Mouse (Mus musculus) liver, postnatal 0 days (tissue): ENCODE data around the gene Aqp12. TPM values are rescaled to one million over a fixed set of nuclear protein-coding genes. Genes with fewer than 3 reads are reported as not detected.
A peak's percentile ranks its signal among the peaks of the same experiment; 100 is the strongest.

Experiments used
- ATAC-seq: fragments of 200-750 bp; cut with Nextera tagmentation; 2 replicates; pipeline ENCODE4 v1.8.0; 2017; ENCODE audit warnings: mild to moderate bottlenecking, moderate library complexity
- DNase-seq: peaks from one replicate; pipeline ENCODE4 v3.0.0-alpha.2; 2016
- H3K27ac ChIP-seq: fragments of 300-500 bp; sonication (generic); 2 replicates; pipeline ENCODE4 v1.5.1; 2014; ENCODE audit warnings: antibody characterized with exemption, moderate library complexity, mild to moderate bottlenecking, low read depth
- H3K27me3 ChIP-seq: fragments of 300-500 bp; sonication (generic); 2 replicates; pipeline ENCODE4 v1.6.1; 2014; ENCODE audit warnings: low read length, control low read depth, mixed read lengths; ENCODE audit not compliant: insufficient read depth
- H3K36me3 ChIP-seq: fragments of 300-500 bp; sonication (generic); replicated peaks from 2 replicates; pipeline ENCODE4 v1.6.1; 2014; ENCODE audit warnings: mild to moderate bottlenecking, control low read depth, low read length, moderate library complexity, mixed read lengths; ENCODE audit not compliant: insufficient read depth
- H3K4me1 ChIP-seq: fragments of 300-500 bp; sonication (generic); 2 replicates; pipeline ENCODE4 v1.6.1; 2014; ENCODE audit warnings: antibody characterized with exemption, mild to moderate bottlenecking, control low read depth; ENCODE audit not compliant: insufficient read depth
- H3K4me2 ChIP-seq: fragments of 300-500 bp; sonication (generic); 2 replicates; pipeline ENCODE4 v1.6.1; 2014; ENCODE audit warnings: low read depth, mild to moderate bottlenecking, low read length, moderate library complexity, mixed read lengths
- H3K4me3 ChIP-seq: fragments of 300-500 bp; sonication (generic); 2 replicates; pipeline ENCODE4 v1.5.1; 2014; ENCODE audit warnings: low read depth, low read length
- H3K9ac ChIP-seq: fragments of 300-500 bp; sonication (generic); replicated peaks from 2 replicates; pipeline ENCODE4 v1.6.1; 2014; ENCODE audit warnings: mild to moderate bottlenecking, moderate library complexity
- H3K9me3 ChIP-seq: fragments of 300-500 bp; sonication (generic); 2 replicates; pipeline ENCODE4 v1.6.1; 2016; ENCODE audit warnings: mild to moderate bottlenecking, control low read depth, low read length, mixed read lengths
- CTCF ChIP-seq: sonication (generic); IDR thresholded peaks from 2 replicates; pipeline ENCODE4 v1.5.1; 2016; ENCODE audit warnings: antibody characterized with exemption, low read depth
- EP300 ChIP-seq: IDR thresholded peaks from 2 replicates; pipeline ENCODE4 v1.6.1; 2016; ENCODE audit warnings: antibody characterized with exemption, low read depth, mild to moderate bottlenecking
- WGBS: fragments of 180-500 bp; shearing (Covaris S2); extraction: QIAGEN DNeasy Blood & Tissue Kit; methylation state at CpG from one replicate; pipeline ENCODE4 v1.1.7; 2014; ENCODE audit not compliant: insufficient replicate concordance; 5-methylcytosine and 5-hydroxymethylcytosine counted together
- polyA plus RNA-seq: library from polyadenylated mRNA; unstranded; fragments of >200 nt; fragmentation: Nextera tagmentation; extraction: Ambion mirVana; gene quantifications from 2 replicates; pipeline ENCODE4 v1.2.1, GENCODE M21; 2015

The Aqp12 gene
- polyA plus RNA-seq, 1 experiment from 2014 or later: not detected

- H3K9me3 ChIP-seq: no peaks in the 10 kb centered on the region
- H3K4me3 ChIP-seq: no peak overlapping the region
- no peak for TF ChIP-seq EP300
- no peak for TF ChIP-seq CTCF
- ATAC-seq (no peak), DNase-seq (no peak)
- H3K36me3 ChIP-seq: no peaks in the 10 kb centered on the region
- WGBS: 61% methylated on average over 4 of the region's 4 CpGs
- H3K4me1 ChIP-seq: no peaks in the 10 kb centered on the region
- H3K27ac ChIP-seq: no peak overlapping the region
- H3K9ac ChIP-seq: no peak overlapping the region
- no peaks in the 10 kb centered on the region for H3K27me3 ChIP-seq
- no peak overlapping the region for H3K4me2 ChIP-seq
These were observed 17.2 kb upstream of the Aqp12 start for GRCm38 (mm10) chr1:92988894-92989293.

- H3K27ac ChIP-seq: no peak overlapping the region
- H3K27me3 ChIP-seq: no peaks in the 10 kb centered on the region
- H3K4me1 ChIP-seq: no peaks in the 10 kb centered on the region
- no peak for TF ChIP-seq CTCF
- no peak for TF ChIP-seq EP300
- no peak overlapping the region for H3K9ac ChIP-seq
- H3K36me3 ChIP-seq: no peaks in the 10 kb centered on the region
- H3K9me3 ChIP-seq: no peaks in the 10 kb centered on the region
- DNase-seq (no peak), ATAC-seq (no peak)
- no peak overlapping the region for H3K4me3 ChIP-seq
- 58% methylated on average over 4 of the region's 4 CpGs for WGBS
- H3K4me2 ChIP-seq: no peak overlapping the region
These were observed 16.2 kb upstream of the Aqp12 start for GRCm38 (mm10) chr1:92989891-92990290.

- no peak overlapping the region for H3K4me2 ChIP-seq
These were observed 13.8 kb upstream of the Aqp12 start for GRCm38 (mm10) chr1:92992214-92992855.

GRCm38 (mm10) chr1:92992880-92993279 lies 13.3 kb upstream of the Aqp12 start:
- ATAC-seq (no peak), DNase-seq (no peak)
- Histone ChIP-seq H3K27me3 (no peaks in the 10 kb centered on the region), H3K9ac (no peak overlapping the region), H3K36me3 (no peaks in the 10 kb centered on the region), H3K9me3 (no peaks in the 10 kb centered on the region), H3K27ac (no peak overlapping the region), H3K4me2 (no peak overlapping the region), H3K4me1 (no peaks in the 10 kb centered on the region), H3K4me3 (no peak overlapping the region)
- TF ChIP-seq EP300 (no peak), CTCF (no peak)
- WGBS: 69% methylated on average over 2 of the region's 2 CpGs

More at GRCm38 (mm10) chr1:92992214-92992855, 13.8 kb upstream of the Aqp12 start:
- H3K9me3 ChIP-seq: no peaks in the 10 kb centered on the region
- H3K4me3 ChIP-seq: no peak overlapping the region
- no peak overlapping the region for H3K27ac ChIP-seq
- whole genome bisulfite sequencing: 57% methylated on average over 6 of the region's 6 CpGs
- TF ChIP-seq EP300 (no peak), CTCF (no peak)
- H3K27me3 ChIP-seq: no peaks in the 10 kb centered on the region
- H3K4me1 ChIP-seq: no peaks in the 10 kb centered on the region
- no peak for ATAC-seq
- H3K36me3 ChIP-seq: no peaks in the 10 kb centered on the region
- no peak for DNase-seq
- H3K9ac ChIP-seq: no peak overlapping the region

- no peak for TF ChIP-seq EP300
- no peak for TF ChIP-seq CTCF
- Histone ChIP-seq H3K27me3 (no peaks in the 10 kb centered on the region), H3K4me2 (no peak overlapping the region), H3K9me3 (no peaks in the 10 kb centered on the region), H3K9ac (no peak overlapping the region), H3K4me1 (0 out of 2 replicates have a peak, but pooled peaks cover 2% of the 10 kb centered on the region), H3K36me3 (no peaks in the 10 kb centered on the region), H3K27ac (no peak overlapping the region), H3K4me3 (no peak overlapping the region)
- ATAC-seq (no peak), DNase-seq (peak; percentile 43)
- WGBS: 69% methylated on average over 4 of the region's 4 CpGs
These were observed 3.1 kb downstream of the Aqp12 start for GRCm38 (mm10) chr1:93009196-93009595.

GRCm38 (mm10) chr1:93010731-93011130 lies 4.6 kb downstream of the Aqp12 start:
- Histone ChIP-seq H3K36me3 (no peaks in the 10 kb centered on the region), H3K9me3 (no peaks in the 10 kb centered on the region), H3K27me3 (no peaks in the 10 kb centered on the region), H3K4me1 (peaks cover 2% of the 10 kb centered on the region; the same call in 1 of the 2 replicates), H3K4me2 (no peak overlapping the region), H3K9ac (no peak overlapping the region), H3K4me3 (no peak overlapping the region), H3K27ac (no peak overlapping the region)
- ATAC-seq: no peak
- TF ChIP-seq EP300 (no peak), CTCF (peak; percentile 67)
- DNase-seq: peak; percentile 38
- WGBS: 30% methylated on average over 3 of the region's 3 CpGs
